Mouse (Mus musculus): ENCODE measurements around the gene Usp32. TPM values are rescaled to one million over a fixed set of nuclear protein-coding genes. Genes with fewer than 3 reads are reported as not detected.

The Usp32 gene
- polyA plus RNA-seq, 1 experiment from 2014 or later = 4.3 TPM

DNA sequence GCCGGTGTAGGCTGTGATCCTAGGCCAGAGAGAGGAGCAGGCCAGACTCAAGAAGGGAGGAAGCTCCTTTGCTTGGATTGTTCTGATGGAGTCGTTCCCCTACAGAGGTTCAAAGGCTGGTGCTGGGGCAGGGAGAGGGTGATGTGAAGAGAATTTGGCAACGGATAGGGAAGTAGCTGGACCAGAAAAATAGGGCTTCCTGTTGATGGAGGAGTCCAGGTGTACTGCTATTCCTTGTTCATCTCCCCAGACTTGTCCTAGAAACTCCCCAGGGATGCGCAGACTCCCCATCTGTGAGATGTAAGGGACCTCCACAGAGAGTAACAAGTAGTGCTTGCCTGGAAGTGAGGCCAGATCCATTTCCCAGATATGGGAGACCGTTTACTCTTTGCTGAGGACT, 183.6 kb downstream of the Usp32 start:
- Histone ChIP-seq H3K9me3 (replicated peaks) (no peaks in the 10 kb centered on the region), H3K4me3 (no peak overlapping the region), H3K4me1 (peaks cover 56% of the 10 kb centered on the region), H3K27me3 (ENCODE audit: low read depth, poor library complexity, severe bottlenecking) (peaks cover 57% of the 10 kb centered on the region), H3K27ac (replicated peaks) (no peak overlapping the region), H3K36me3 (no peaks in the 10 kb centered on the region)
- WGBS = 28% methylated on average over 5 of the region's 5 CpGs
- no peak for DNase-seq (ENCODE audit: low spot score)

DNA sequence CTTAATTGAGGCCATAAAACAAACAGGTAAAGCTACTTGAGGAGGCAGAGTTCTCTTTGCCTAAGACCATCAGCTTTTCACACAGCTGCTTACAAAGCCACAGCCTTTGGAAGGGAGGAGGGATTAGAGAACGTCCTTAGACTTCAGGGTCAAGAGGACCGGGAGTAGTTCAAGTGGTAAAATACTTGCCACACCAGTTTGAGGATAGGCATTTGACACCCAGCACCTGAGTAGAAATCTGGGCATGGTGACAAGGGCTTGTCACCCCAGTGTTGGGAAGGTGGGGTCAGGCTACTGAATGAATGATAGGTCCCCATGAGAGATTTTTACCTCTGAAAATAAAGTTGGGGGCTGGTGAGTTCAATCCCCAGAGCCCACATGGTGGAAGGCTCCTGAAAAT, 187.3 kb downstream of the Usp32 start:
- no peaks in the 10 kb centered on the region for H3K36me3 ChIP-seq
- peaks cover 33% of the 10 kb centered on the region for H3K4me1 ChIP-seq
- 27% methylated on average over 2 of the region's 2 CpGs for WGBS
- H3K4me3 ChIP-seq = no peak overlapping the region
- no peak for DNase-seq (ENCODE audit: low spot score)
- H3K9me3 ChIP-seq (replicated peaks) = no peaks in the 10 kb centered on the region
- peaks cover 27% of the 10 kb centered on the region for H3K27me3 ChIP-seq (ENCODE audit: low read depth, poor library complexity, severe bottlenecking)
- H3K27ac ChIP-seq (replicated peaks) = no peak overlapping the region

DNA sequence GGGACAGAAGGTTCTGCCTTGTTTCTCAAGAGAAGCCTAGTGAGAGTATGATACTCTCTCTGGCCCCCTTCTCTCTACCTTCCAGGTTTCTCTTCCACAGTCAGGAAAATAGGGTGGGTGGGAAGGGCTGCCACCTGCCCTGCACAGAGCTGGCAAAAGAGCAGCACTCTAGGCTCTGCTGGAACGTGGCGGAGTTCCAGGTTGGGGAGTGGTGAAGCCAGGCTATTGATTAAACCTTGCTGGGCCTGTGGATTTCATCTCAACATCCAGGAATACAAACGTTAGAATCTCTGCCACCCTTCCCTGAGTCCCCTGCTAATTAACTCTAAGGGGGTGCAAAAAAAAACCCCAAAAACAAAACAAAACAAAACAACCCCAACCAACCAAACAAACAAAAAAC, 191.4 kb downstream of the Usp32 start:
- peaks cover 41% of the 10 kb centered on the region for H3K4me1 ChIP-seq
- no peaks in the 10 kb centered on the region for H3K36me3 ChIP-seq
- H3K9me3 ChIP-seq (replicated peaks) = no peaks in the 10 kb centered on the region
- H3K27ac ChIP-seq (replicated peaks) = no peak overlapping the region
- 45% methylated on average over 3 of the region's 3 CpGs for WGBS
- DNase-seq (ENCODE audit: low spot score) = no peak
- H3K4me3 ChIP-seq = no peak overlapping the region
- H3K27me3 ChIP-seq (ENCODE audit: low read depth, poor library complexity, severe bottlenecking) = peaks cover 17% of the 10 kb centered on the region

- peaks cover 17% of the 10 kb centered on the region for H3K27me3 ChIP-seq (ENCODE audit: low read depth, poor library complexity, severe bottlenecking)
- no peaks in the 10 kb centered on the region for H3K36me3 ChIP-seq
- H3K4me1 ChIP-seq = peaks cover 45% of the 10 kb centered on the region
- H3K27ac ChIP-seq (replicated peaks) = 0 out of 2 replicates have a peak overlapping the region, but pooled peaks have one; percentile 23
- DNase-seq (ENCODE audit: low spot score) = no peak
- no peaks in the 10 kb centered on the region for H3K9me3 ChIP-seq (replicated peaks)
- H3K4me3 ChIP-seq = no peak overlapping the region
- 39% methylated on average over 3 of the region's 3 CpGs for WGBS
Measured at GRCm38 (mm10) chr11:84948114-84948513, 191.8 kb downstream of the Usp32 start.

DNA sequence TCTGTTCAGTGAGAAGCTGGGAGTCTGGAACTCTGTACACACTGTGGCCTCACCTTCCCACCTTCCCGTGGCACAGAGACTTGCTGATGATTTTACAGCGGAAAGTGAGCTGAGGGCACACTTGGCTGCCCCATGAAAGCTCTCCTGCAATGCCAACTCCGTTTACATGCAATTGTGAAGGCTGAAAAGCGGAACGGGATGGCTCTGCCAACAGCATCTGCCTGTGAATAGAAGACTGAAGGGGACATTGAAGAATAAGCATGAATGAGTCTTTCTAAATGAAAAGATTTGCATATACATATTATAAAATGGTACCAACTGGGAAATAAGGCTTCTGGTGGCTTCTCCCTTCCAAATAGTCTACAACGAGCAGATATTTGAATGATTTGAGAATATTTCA, 192.8 kb downstream of the Usp32 start:
- no peak for DNase-seq (ENCODE audit: low spot score)
- Histone ChIP-seq H3K36me3 (no peaks in the 10 kb centered on the region), H3K4me3 (no peak overlapping the region), H3K9me3 (replicated peaks) (no peaks in the 10 kb centered on the region), H3K27me3 (ENCODE audit: low read depth, poor library complexity, severe bottlenecking) (peaks cover 22% of the 10 kb centered on the region; the same call in 1 of the 2 replicates), H3K27ac (replicated peaks) (no peak overlapping the region), H3K4me1 (peaks cover 43% of the 10 kb centered on the region)
- WGBS = 79% methylated on average over 6 of the region's 6 CpGs

GRCm38 (mm10) chr11:84945841-84946240, 194.1 kb downstream of the Usp32 start:
- H3K4me1 ChIP-seq = peaks cover 43% of the 10 kb centered on the region
- 64% methylated on average over 3 of the region's 3 CpGs for WGBS
- no peak for DNase-seq (ENCODE audit: low spot score)
- H3K27ac ChIP-seq (replicated peaks) = no peak overlapping the region
- H3K36me3 ChIP-seq = no peaks in the 10 kb centered on the region
- no peak overlapping the region for H3K4me3 ChIP-seq
- H3K9me3 ChIP-seq (replicated peaks) = no peaks in the 10 kb centered on the region
- peaks cover 22% of the 10 kb centered on the region; the same call in 1 of the 2 replicates for H3K27me3 ChIP-seq (ENCODE audit: low read depth, poor library complexity, severe bottlenecking)

DNA sequence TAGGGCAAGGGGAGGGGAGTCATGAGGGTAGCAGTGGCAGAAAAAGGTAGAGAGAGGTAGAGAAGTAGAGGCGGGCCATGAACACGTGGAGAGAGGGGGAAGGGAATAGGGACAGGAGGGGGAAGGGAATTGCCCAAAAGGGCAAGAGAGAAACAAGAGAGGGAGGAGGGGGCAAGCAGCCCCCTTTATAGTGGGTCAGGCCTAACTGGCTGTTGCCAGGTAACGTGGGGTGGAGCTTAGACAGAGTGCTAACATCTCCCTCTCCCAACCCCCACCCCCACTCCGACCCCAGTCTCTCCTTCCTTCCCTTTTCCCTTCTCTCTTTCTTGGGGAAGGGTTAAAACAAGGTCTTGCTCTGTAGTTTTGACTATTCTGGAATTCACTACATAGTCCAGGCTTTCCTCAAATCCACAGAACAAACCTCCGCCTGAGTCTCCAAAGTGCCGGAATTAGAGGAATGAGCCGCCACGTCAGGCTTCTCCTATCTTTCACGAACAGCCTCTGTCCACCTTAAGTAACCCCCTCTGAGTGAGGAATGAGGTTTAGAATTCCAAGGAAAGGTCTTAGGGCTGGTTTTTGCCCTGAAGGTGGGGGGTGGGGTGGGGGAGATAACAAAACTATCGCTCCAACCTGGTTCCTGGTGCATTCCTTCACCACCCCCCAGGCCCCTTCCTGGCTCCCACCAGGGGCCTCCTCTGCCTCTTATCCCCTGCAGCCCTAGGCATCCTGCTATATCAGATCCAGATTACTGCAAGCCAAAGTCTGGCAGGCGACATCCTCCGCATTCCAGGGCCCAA, 195.1 kb downstream of the Usp32 start:
- H3K27me3 ChIP-seq (ENCODE audit: low read depth, poor library complexity, severe bottlenecking) = peaks cover 22% of the 10 kb centered on the region; the same call in 1 of the 2 replicates
- peak overlapping the region; percentile 42 for H3K4me3 ChIP-seq
- H3K4me1 ChIP-seq = peaks cover 46% of the 10 kb centered on the region
- peak; percentile 57 for DNase-seq (ENCODE audit: low spot score)
- under 1% methylated on average over 12 of the region's 12 CpGs for WGBS
- no peaks in the 10 kb centered on the region for H3K36me3 ChIP-seq
- no peaks in the 10 kb centered on the region for H3K9me3 ChIP-seq (replicated peaks)
- H3K27ac ChIP-seq (replicated peaks) = peak overlapping the region; percentile 75

- H3K27ac ChIP-seq (replicated peaks) = peak overlapping the region; percentile 75
- under 1% methylated on average over 15 of the region's 15 CpGs for WGBS
- H3K27me3 ChIP-seq (ENCODE audit: low read depth, poor library complexity, severe bottlenecking) = peaks cover 22% of the 10 kb centered on the region; the same call in 1 of the 2 replicates
- H3K4me1 ChIP-seq = peaks cover 51% of the 10 kb centered on the region
- peak overlapping the region; percentile 42 for H3K4me3 ChIP-seq
- DNase-seq (ENCODE audit: low spot score) = peak; percentile 77
- no peaks in the 10 kb centered on the region for H3K36me3 ChIP-seq
- H3K9me3 ChIP-seq (replicated peaks) = no peaks in the 10 kb centered on the region
Measured at GRCm38 (mm10) chr11:84943948-84944347, 196.0 kb downstream of the Usp32 start.

DNA sequence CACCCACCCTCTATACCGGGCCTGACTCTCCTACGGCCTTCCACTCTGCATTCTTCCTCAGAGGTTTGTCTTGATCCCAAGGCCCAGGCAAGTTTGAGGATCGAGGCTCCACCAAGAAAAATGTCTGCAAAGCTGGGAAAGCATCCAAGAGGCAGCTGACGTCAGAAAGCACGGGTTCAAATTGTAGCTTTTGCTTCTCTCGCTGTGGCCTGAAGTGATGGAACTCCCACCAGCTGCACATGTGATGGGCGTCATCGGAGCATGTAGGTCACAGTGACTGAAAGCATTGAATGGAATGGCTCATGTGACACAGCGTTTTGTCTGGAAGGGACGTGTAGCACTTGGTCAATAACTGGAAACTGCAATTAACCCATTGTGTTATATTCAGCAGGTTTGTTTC, 199.8 kb downstream of the Usp32 start:
- Histone ChIP-seq H3K4me1 (peaks cover 31% of the 10 kb centered on the region), H3K4me3 (no peak overlapping the region)
- DNase-seq (ENCODE audit: low spot score) = no peak

DNA sequence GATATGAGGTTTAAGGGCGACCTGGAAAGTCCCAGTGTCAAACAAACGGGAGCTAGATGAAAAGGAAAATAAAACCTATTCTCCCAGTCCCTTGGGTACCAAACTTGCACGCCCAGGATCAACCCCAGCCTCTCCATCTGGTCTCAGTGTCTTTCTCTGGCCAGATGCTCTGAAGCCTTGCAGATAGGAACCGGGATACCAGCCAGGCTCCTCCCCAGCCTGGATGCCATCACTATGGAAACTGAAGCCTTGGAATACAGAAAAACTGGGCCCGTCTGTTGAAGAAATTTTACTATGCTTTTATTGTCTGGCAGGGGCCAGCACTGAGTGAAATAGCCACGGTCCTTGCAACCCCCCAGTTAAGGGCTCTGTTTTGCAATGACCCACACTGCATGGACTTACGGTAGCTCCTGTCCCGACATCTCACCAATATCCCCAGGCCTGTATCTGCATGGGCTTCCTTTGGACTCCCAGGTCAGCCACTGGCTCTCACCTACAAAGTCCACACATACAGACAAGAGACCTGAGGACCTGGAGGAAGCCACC, 200.4 kb downstream of the Usp32 start:
- peaks cover 19% of the 10 kb centered on the region; the same call in 1 of the 2 replicates for H3K27me3 ChIP-seq (ENCODE audit: low read depth, poor library complexity, severe bottlenecking)
- H3K27ac ChIP-seq (replicated peaks) = no peak overlapping the region
- H3K4me3 ChIP-seq = no peak overlapping the region
- no peaks in the 10 kb centered on the region for H3K36me3 ChIP-seq
- H3K4me1 ChIP-seq = peaks cover 26% of the 10 kb centered on the region
- DNase-seq (ENCODE audit: low spot score) = no peak
- no peaks in the 10 kb centered on the region for H3K9me3 ChIP-seq (replicated peaks)
- WGBS = 61% methylated on average over 8 of the region's 8 CpGs

More for the DNA sequence above, 199.8 kb downstream of the Usp32 start:
- 84% methylated on average over 10 of the region's 10 CpGs for WGBS
- H3K27ac ChIP-seq (replicated peaks) = no peak overlapping the region
- no peaks in the 10 kb centered on the region for H3K36me3 ChIP-seq
- H3K9me3 ChIP-seq (replicated peaks) = no peaks in the 10 kb centered on the region
- peaks cover 22% of the 10 kb centered on the region; the same call in 1 of the 2 replicates for H3K27me3 ChIP-seq (ENCODE audit: low read depth, poor library complexity, severe bottlenecking)

Other genes with a start within 250 kb of the Usp32 start
- 80.5 and 91.7 TPM in 2 replicates for gene Znhit3, start 223.8 kb downstream of the Usp32 start, polyA plus RNA-seq (2016; fragmentation: Nextera tagmentation; extraction: Ambion mirVana)
- 9.3 and 16.8 TPM in 2 replicates for gene Car4, start 182.4 kb downstream of the Usp32 start, polyA plus RNA-seq (2016; fragmentation: Nextera tagmentation; extraction: Ambion mirVana)
- 0.42 TPM in 1 of 2 replicates, not detected in the other for gene 1700125H20Rik, start 30.2 kb upstream of the Usp32 start, polyA plus RNA-seq (2016; fragmentation: Nextera tagmentation; extraction: Ambion mirVana)
- gene Appbp2, start 95.0 kb upstream of the Usp32 start, polyA plus RNA-seq (2016; fragmentation: Nextera tagmentation; extraction: Ambion mirVana) = 46.0 and 47.8 TPM in 2 replicates
- 22.7 and 24.5 TPM in 2 replicates for gene Ppm1d, start 171.1 kb upstream of the Usp32 start, polyA plus RNA-seq (2016; fragmentation: Nextera tagmentation; extraction: Ambion mirVana)
- gene Bcas3, start 213.0 kb upstream of the Usp32 start, polyA plus RNA-seq (2016; fragmentation: Nextera tagmentation; extraction: Ambion mirVana) = 20.2 and 24.2 TPM in 2 replicates